Mouse (Mus musculus): ENCODE data around the gene Lrp1. TPM values are rescaled to one million over a fixed set of nuclear protein-coding genes. Genes with fewer than 3 reads are reported as not detected.

The Lrp1 gene
- total RNA-seq, 4 experiments from 2014 or later, result 25.5 to 45.5 (median 36.3) TPM

- DNase-seq (ENCODE audit: low spot score in 2 of 2), result no peak
Measured at GRCm38 (mm10) chr10:127616261-127616679, 4.7 kb downstream of the Lrp1 start.

DNA sequence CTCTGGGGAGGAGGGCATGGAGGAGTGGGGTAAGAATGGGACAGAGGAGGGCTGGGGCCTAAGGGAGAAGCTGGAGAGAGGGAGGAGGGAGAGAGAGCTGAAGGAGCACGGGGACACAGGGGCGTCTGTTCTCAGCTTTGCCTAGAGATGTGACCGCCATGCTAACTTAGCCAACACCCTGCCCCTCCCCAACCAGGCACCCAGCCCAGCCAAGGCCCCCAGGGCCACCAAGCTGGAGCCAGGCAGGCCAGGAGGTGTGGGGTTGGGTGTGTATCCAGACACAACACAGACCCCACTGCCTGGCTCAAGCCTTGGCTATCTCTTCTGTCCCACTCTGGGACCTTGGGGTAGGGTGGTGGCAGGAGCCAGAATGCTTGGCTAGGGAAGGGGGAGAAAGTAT is 5.4 kb downstream of the Lrp1 start:
- peak; percentile 64 to 70 for DNase-seq (ENCODE audit: low spot score in 2 of 2)

- DNase-seq (ENCODE audit: low spot score in 2 of 2), result no peak
Measured at GRCm38 (mm10) chr10:127615034-127615374, 5.9 kb downstream of the Lrp1 start.

DNA sequence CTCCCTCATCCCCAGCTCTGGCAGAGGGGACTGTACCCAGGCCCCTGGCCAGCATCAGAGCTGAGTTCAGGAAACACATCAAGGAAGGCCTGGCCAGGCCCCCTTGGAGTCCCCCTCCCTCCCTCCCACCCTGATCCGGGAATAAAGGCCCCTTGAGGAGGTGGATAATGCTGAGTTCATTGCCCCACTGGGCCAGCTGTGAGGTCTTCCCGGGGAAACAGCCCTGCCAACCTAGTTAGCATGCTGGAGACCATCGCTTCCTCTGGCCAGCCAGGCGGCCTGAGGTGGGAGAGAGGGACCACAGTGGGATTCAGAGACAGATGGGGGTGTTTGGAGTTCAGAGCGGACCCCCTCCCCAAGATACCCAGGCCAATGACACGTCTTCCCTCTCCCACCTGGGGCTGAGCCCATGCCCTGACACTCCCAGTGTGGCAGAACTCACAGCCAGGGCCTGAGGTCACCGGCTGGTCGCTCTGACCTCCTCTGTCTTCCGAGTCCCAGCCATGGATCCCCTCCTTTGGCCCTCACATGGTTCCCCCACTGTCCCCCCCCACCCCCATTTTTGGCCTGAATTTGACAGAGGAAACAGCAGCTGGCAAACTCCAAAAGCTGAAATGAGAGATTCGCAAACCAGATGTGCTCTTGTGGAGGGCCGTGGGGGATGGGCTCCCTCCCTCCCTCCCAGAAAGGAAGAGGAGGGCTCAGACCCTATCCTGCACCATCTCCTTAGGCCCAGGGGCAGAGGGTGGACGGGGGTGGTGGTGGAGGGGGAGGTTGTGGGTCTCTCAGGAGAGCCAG is 6.5 kb downstream of the Lrp1 start:
- DNase-seq (ENCODE audit: low spot score in 2 of 2), result peak in 1 of 2 experiments; percentile 9

DNA sequence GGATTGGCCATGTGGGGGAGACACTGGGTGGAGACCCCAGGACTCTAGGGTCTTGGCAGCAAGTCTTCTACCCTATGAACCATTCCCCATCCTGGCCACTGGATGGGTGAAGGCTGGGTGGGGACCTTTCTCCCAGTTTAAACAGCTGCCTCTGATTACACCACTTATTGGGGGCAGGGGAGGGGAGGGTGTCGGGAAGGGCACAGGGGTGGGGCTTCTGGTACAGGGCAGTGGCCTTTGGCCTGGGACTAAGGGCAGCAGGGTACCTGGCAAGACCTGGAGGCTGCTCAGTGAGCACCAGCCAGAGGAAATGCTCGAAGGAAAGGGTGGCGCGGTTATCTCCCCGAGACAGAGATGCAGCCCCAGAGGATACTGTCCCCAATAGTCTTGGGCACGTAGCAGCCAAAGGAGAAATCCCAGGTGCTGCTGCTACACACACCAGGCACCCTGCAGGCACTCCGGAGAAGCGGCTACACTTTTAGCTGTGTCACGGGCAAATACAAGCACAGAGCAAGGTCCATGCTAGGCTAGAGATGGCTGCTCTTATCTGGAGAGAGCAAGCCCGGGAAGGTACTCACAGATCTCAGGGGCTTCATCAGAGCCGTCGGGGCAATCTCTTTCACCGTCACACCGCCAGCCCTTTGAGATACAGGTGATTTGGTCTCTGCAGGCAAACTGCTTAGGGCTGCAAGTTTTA is 8.7 kb downstream of the Lrp1 start:
- no peak for DNase-seq (ENCODE audit: low spot score in 2 of 2)

- DNase-seq (ENCODE audit: low spot score in 2 of 2), result no peak
Measured at GRCm38 (mm10) chr10:127610066-127610415, 10.9 kb downstream of the Lrp1 start.

- peak in 1 of 2 experiments; percentile 50 for DNase-seq (ENCODE audit: low spot score in 2 of 2)
Measured at GRCm38 (mm10) chr10:127609415-127610065, 11.4 kb downstream of the Lrp1 start.

- no peak for DNase-seq (ENCODE audit: low spot score in 2 of 2)
Measured at GRCm38 (mm10) chr10:127607059-127607458, 13.9 kb downstream of the Lrp1 start.

DNA sequence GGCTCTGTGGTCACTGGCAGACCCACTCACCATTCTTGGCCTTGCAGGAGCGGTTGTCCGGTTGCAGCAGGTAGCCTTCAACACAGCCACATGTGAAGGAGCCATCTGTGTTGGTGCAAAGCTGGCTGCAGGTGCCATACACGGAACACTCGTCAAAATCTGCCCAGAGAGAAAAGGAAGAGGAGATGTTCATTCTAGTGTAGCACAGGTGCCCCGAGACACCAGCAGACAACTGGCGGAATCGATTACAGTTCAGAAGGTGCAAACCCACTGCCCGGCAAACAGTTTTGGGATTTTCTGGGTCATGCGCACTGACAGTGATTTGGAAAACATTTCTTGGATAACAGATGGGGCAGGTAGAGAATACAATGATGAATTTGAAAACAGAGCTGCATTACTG is 15.2 kb downstream of the Lrp1 start:
- DNase-seq (ENCODE audit: low spot score in 2 of 2), result no peak

DNA sequence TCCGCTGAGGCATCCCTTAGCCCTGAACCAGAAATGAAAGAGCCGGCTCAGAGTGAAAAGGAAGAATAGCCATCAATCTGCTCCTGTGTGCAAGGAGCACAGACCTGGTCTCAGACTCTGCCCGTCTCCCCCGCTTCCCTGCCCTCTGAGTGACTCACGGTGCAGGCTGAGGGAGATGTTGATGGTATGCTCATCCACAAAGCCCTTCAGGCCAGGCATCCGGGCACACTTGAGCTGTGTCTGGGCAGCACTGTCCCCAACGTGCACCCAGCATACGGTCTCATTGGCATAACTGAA is 15.7 kb downstream of the Lrp1 start:
- peak in 1 of 2 experiments; percentile 1 for DNase-seq (ENCODE audit: low spot score in 2 of 2)

- DNase-seq (ENCODE audit: low spot score in 2 of 2), result peak; percentile 32 to 50
Measured at GRCm38 (mm10) chr10:127604465-127605250, 16.3 kb downstream of the Lrp1 start.

DNA sequence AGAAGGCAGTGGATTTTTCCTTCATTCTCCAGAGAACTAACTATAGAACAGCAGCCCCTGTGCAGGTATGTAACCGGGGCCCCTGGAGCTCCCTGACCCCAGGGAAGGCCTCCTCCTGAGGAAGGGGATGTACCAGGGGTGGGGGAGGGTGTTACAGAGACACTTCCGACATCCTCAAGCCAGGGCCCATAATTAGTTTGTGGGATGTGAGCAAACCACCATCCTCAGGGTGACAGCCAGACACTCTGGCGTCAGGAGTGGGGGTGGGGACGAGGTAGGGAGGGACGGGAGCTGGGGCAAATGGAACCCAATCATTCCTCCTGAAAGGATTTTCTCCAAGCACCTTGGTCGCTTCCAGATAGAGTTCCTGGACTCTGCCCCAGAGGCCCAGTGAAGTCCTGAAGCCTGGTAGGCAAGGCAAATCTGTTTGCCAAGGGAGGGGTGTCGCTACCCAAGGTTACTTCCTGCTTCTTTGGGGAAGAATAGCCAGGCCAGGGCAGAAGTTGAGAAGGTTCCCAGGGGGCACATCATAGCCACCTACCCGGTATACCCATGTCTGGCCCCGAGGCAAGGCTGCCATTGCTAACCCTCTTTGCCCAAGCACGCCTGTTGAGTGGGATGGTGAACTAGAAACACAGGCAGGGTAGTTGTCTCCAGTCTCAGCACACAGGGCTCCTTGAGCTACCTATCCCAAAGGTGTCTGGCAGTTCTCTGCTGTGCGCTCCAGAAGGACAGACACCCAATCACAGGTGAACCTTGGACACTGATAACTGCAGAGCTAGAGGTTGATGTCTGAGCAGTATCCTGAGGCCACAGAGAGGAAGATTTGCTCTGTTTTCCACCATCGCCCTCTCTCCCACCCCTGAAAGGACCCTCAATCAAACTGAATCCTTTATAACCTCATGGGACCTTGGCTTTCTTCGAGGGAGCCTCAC is 17.2 kb downstream of the Lrp1 start:
- peak in 1 of 2 experiments; percentile 2 for DNase-seq (ENCODE audit: low spot score in 2 of 2)

- no peak for DNase-seq (ENCODE audit: low spot score in 2 of 2)
Measured at GRCm38 (mm10) chr10:127602194-127602593, 18.8 kb downstream of the Lrp1 start.

- peak; percentile 69 to 71 for DNase-seq (ENCODE audit: low spot score in 2 of 2)
Measured at GRCm38 (mm10) chr10:127599779-127600541, 21.0 kb downstream of the Lrp1 start.

DNA sequence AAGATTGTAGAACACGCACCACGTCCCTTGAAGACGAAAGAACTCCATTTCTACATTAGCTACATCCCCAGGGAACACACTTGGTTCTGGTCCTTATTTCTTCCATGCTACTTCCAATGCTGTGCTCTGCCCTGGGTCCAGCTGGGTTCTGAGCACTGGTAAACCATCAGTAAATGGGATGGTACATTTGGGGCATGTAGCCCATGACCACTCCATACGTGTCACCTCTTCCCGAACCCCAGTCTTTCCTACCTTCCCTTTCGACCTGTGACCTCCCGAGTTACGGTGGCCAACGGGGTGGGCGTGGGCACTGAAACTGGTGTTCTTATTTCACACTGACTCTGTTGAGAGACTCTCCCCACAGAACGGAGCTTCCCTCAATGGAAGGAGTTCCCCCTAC is 21.7 kb downstream of the Lrp1 start:
- no peak for DNase-seq (ENCODE audit: low spot score in 2 of 2)

DNA sequence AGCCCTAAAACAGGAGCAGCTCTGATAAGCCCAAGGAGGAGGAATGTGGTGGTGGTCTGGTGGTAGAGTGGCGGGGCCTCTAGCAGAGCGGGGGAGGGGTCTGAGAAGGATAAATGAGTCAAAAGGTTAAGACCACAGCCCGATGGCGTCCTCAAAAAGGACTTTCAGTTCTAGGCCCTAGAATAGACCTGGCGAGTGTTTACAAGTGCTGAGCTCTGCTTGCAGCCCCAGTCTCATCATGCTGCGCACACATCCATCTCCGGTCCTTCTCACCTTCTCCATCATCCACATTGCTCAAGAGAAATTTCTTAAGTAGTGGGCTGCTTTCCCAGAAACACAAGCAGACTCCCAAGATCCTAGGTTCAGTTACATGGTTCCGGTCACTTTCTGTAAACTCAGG is 22.3 kb downstream of the Lrp1 start:
- no peak for DNase-seq (ENCODE audit: low spot score in 2 of 2)

DNA sequence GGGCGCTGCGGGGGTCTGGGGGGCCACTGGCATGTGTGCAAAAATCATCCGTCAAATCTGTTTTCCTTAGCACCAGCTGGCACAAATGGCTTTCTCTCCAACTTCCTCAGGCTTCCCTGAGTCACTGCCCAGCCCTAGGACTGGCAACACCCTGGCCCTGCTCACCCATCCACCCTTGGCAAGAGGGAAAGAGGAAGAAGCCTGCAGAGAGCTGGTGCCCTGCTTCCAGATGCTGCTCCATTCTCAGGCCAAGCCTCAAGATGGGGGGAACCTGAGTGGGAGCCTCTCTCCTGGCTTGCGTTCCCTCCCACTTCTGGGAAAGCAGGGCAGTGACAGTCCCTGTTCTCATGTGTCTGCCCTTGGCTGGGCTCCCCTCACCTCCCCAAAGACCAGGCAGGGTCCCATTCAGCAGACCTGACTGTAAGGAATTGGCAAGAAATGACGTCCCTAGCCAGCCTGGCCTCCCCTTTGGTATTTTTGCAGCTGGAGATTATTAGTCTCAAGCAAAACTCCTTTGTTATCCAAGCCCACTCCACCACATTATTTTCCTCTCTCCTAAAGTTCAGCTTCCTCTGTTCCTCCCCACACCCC is 23.5 kb downstream of the Lrp1 start:
- DNase-seq (ENCODE audit: low spot score in 2 of 2), result peak in 1 of 2 experiments; percentile 45

- no peak for DNase-seq (ENCODE audit: low spot score in 2 of 2)
Measured at GRCm38 (mm10) chr10:127596321-127596941, 24.5 kb downstream of the Lrp1 start.

Data from gastrocnemius, adult 8-10 months (tissue).